Mouse (Mus musculus): Measurements from ENCODE around the gene Gm20481. TPM values are rescaled to one million over a fixed set of nuclear protein-coding genes. Genes with fewer than 3 reads are reported as not detected.
"Not testable (repeated sequence)": the region's sequence is repeated elsewhere in the genome, so short reads cannot be mapped to it uniquely, and the experiment has no call there.

The Gm20481 gene
- polyA plus RNA-seq, 1 experiment from 2014 or later = 0.99 TPM

DNA sequence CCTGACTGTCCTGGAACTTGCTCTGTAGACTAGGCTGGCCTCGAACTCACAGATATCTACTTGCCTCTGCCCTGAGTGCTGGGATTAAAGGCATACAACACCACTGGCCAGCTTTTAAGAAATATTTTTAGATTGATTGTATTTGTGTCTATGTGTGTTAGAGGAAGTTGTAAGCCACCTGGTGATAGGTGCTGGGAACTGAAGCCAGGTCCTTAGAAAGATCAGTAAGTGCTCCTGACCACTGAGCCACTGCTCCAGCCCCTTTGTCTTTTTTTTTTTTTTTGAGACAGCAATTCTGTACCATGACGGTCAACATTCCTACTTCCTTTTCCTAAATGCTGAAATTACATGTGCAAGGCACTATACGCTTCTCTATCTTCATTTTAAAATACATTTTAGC lies 16.5 kb upstream of the Gm20481 start:
- Histone ChIP-seq H3K27ac (no peak overlapping the region), H3K36me3 (peaks cover 17% of the 10 kb centered on the region), H3K4me1 (peaks cover 13% of the 10 kb centered on the region), H3K4me3 (no peak overlapping the region), H3K27me3 (peaks cover 20% of the 10 kb centered on the region), H3K9ac (no peak overlapping the region), H3K9me3 (replicated peaks) (no peaks in the 10 kb centered on the region), H3K4me2 (replicated peaks) (no peak overlapping the region)
- no peak for ATAC-seq (ENCODE audit: low FRiP score)
- 84% methylated on average over 3 of the region's 3 CpGs for WGBS

DNA sequence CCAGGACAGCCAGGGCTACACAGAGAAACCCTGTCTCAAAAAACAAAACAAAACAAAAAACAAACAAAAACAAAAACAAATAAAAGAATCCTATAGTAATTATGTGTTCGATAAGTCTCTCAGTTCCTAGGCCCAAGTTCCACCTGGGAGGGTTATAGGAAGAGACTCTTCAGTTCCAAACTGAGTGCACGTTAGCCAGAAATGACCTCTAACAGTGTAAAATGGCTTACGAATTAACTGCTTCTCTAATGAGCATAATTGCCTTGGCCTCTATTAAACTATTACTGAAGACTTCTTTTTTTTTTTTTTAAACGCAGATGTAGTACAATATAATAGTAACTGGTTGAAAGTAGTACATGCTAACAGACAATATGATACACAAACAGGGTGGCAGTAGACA lies 15.8 kb upstream of the Gm20481 start:
- 93% methylated on average over 4 of the region's 4 CpGs for WGBS
- Histone ChIP-seq H3K4me1 (peaks cover 13% of the 10 kb centered on the region), H3K9me3 (replicated peaks) (no peaks in the 10 kb centered on the region), H3K27me3 (peaks cover 20% of the 10 kb centered on the region), H3K4me2 (replicated peaks) (no peak overlapping the region), H3K9ac (no peak overlapping the region), H3K4me3 (no peak overlapping the region), H3K36me3 (peaks cover 17% of the 10 kb centered on the region), H3K27ac (no peak overlapping the region)
- ATAC-seq (ENCODE audit: low FRiP score) = no peak

DNA sequence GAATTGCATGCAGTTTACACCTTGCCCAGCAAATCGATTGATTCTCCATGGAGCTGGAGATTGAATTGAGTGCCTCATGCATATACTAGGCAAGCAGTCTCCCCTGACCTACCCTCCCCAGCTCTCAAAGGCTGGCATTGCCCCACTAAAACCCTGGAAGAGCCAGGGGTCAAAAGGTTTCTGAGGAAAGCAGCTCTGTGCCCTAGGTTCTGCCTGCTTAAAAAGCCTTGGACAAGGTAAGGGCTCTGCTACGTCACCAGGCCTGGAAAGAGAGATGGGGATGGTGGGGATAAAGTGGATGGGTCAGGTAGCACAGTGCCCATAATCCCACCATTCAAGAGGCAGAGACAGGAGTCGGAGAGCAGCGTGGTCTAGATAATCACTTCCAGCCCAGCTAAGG lies 14.9 kb upstream of the Gm20481 start:
- ATAC-seq (ENCODE audit: low FRiP score) = no peak
- 70% methylated on average over 4 of the region's 4 CpGs for WGBS
- peaks cover 17% of the 10 kb centered on the region for H3K4me1 ChIP-seq
- H3K4me3 ChIP-seq = no peak overlapping the region
- H3K9me3 ChIP-seq (replicated peaks) = no peaks in the 10 kb centered on the region
- H3K4me2 ChIP-seq (replicated peaks) = no peak overlapping the region
- H3K27me3 ChIP-seq = peaks cover 20% of the 10 kb centered on the region
- peaks cover 11% of the 10 kb centered on the region for H3K36me3 ChIP-seq
- no peak overlapping the region for H3K9ac ChIP-seq
- H3K27ac ChIP-seq = no peak overlapping the region

DNA sequence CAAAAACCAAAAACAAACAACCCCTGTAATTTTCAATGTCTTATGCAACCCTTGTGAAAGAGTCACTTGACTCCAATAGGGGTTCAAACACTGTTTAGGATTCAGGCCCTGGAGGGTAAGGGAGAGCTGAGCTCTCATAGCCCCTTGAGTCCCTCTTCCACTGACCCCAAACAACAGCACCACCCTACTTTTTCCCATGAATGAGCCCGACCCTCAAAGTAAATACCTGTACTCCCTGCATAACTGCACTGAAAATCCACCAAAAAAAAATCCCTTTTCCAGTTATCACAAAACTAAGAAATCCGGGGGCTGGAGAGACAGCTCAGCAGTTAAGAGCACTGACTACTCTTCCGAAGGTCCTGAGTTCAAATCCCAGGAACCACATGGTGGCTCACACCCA lies 13.8 kb upstream of the Gm20481 start:
- H3K9ac ChIP-seq = no peak overlapping the region
- WGBS = 83% methylated on average over 3 of the region's 3 CpGs
- no peak overlapping the region for H3K4me3 ChIP-seq
- H3K36me3 ChIP-seq = peaks cover under 1% of the 10 kb centered on the region; the same call in 1 of the 2 replicates
- H3K27me3 ChIP-seq = peaks cover 26% of the 10 kb centered on the region
- no peak for ATAC-seq (ENCODE audit: low FRiP score)
- no peaks in the 10 kb centered on the region for H3K9me3 ChIP-seq (replicated peaks)
- H3K4me1 ChIP-seq = peaks cover 11% of the 10 kb centered on the region
- no peak overlapping the region for H3K4me2 ChIP-seq (replicated peaks)
- H3K27ac ChIP-seq = no peak overlapping the region

DNA sequence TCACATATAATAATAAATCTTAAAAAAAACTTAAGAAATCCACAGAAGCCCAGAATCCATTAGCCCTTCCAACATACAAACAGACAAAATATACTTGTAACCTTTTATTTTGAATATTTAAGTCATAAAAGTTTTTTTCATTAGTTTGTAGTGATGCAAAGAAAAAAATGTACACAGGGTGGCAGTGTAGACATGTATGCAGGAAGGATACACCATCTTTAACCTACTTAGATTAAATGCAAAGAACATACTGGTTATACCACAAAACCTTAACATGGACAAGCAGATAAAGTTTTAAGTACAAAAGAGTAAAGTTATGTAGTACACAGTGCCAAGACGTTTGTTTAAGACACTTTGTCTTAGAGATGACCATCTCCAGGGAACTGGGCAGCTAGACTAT lies 13.4 kb upstream of the Gm20481 start:
- ATAC-seq (ENCODE audit: low FRiP score) = no peak

DNA sequence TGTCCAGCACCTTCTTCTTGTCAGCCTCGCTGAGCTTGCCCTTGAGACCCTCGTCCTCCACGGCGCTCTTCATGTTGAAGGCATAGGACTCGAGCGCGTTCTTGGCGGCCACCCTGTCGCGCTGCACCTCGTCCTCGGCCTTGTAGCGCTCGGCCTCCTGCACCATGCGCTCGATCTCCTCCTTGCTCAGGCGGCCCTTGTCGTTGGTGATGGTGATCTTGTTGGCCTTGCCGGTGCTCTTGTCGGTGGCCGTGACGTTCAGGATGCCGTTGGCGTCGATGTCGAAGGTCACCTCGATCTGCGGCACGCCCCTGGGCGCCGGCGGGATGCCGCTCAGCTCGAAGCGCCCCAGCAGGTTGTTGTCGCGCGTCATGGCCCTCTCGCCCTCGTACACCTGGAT lies 12.4 kb upstream of the Gm20481 start:
- H3K27ac ChIP-seq; H3K4me2 ChIP-seq (replicated peaks); ATAC-seq (ENCODE audit: low FRiP score); H3K4me1 ChIP-seq; H3K4me3 ChIP-seq; H3K9ac ChIP-seq; H3K9me3 ChIP-seq (replicated peaks); H3K36me3 ChIP-seq: not testable (repeated sequence)
- peaks cover 38% of the 10 kb centered on the region for H3K27me3 ChIP-seq
- WGBS = 16% methylated on average over 30 of the region's 40 CpGs

More for the DNA sequence above, 13.4 kb upstream of the Gm20481 start:
- H3K36me3 ChIP-seq = no peaks in the 10 kb centered on the region
- WGBS = 62% methylated on average over 1 of the region's 1 CpGs
- no peaks in the 10 kb centered on the region for H3K9me3 ChIP-seq (replicated peaks)
- H3K27me3 ChIP-seq = peaks cover 30% of the 10 kb centered on the region
- no peak overlapping the region for H3K4me2 ChIP-seq (replicated peaks)
- H3K27ac ChIP-seq = no peak overlapping the region
- H3K9ac ChIP-seq = no peak overlapping the region
- no peak overlapping the region for H3K4me3 ChIP-seq
- peaks cover 9% of the 10 kb centered on the region; the same call in 1 of the 2 replicates for H3K4me1 ChIP-seq

DNA sequence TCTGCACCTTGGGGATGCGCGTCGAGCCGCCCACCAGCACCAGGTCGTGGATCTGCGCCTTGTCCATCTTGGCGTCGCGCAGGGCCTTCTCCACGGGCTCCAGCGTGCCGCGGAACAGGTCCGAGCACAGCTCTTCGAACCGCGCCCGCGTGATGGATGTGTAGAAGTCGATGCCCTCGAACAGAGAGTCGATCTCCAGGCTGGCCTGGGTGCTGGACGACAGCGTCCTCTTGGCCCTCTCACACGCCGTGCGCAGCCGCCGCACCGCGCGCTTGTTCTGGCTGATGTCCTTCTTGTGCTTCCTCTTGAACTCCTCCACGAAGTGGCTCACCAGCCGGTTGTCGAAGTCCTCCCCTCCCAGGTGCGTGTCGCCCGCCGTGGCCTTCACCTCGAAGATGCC lies 11.7 kb upstream of the Gm20481 start:
- not testable (repeated sequence) for H3K4me2 ChIP-seq (replicated peaks); H3K36me3 ChIP-seq; H3K9ac ChIP-seq; H3K4me3 ChIP-seq; H3K4me1 ChIP-seq; ATAC-seq (ENCODE audit: low FRiP score); H3K27ac ChIP-seq; H3K9me3 ChIP-seq (replicated peaks)
- WGBS = 27% methylated on average over 27 of the region's 40 CpGs
- peaks cover 44% of the 10 kb centered on the region for H3K27me3 ChIP-seq

DNA sequence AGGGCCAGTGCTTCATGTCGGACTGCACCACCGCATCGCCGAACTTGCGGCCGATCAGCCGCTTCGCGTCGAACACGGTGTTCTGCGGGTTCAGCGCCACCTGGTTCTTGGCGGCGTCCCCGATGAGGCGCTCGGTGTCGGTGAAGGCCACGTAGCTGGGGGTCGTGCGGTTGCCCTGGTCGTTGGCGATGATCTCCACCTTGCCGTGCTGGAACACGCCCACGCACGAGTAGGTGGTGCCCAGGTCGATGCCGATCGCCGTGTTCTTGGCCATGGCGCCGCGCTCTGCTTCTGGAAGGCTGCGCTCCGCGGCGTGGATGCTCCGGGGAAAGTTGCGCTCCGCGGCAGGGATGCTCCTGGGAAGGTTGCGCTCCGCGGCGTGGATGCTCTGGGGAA lies 11.0 kb upstream of the Gm20481 start:
- not testable (repeated sequence) for H3K27ac ChIP-seq; H3K9ac ChIP-seq; H3K36me3 ChIP-seq; H3K9me3 ChIP-seq (replicated peaks); H3K4me1 ChIP-seq
- peak overlapping the region; percentile 45 for H3K4me3 ChIP-seq
- peak overlapping the region; percentile 77 for H3K4me2 ChIP-seq (replicated peaks)
- H3K27me3 ChIP-seq = peaks cover 51% of the 10 kb centered on the region
- ATAC-seq (ENCODE audit: low FRiP score) = peak; percentile 62
- 2% methylated on average over 34 of the region's 47 CpGs for WGBS

DNA sequence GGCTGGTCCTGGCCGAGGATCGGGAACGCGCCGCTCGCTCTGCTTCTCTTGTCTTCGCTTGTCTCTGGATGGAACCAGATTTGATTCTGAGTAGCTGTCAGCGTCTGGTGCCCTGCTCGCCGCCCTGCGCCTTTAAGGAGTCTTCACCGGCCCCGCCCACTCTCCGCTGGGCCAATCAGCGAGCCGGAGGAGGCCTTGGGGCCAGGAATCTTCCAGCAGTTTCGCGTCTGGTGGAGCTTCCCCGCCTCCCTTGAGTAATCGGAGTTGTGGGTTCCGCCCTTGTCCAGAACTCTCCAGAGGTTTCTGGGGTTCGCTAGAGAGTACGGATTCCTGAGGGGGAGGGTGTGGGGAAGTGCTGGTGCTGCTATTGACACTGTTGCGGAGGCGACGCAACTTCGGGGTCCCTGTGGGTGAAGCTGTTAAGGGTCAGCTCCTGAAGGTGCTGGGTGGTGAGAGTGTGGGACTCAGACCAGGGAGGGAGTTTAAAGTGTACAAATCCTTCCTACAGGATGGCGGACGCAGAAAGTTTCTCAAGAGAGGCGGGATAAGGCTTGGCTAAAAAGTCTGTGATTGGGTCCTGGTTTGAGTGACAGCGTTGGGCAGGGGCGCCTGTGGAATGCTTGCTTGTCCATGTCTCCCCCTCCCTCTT lies 10.5 kb upstream of the Gm20481 start, which contains the start of gene Hspa1b:
Hspa1b (minus strand) TSS at position 109 of the 649 bp plus-strand sequence.
- Histone ChIP-seq H3K9ac (0 out of 2 replicates have a peak within 1 kb of the TSS, but pooled peaks have one; percentile 59), H3K4me2 (replicated peaks) (peak within 1 kb of the TSS; percentile 77), H3K4me3 (peak within 1 kb of the TSS; percentile 45), H3K27me3 (peaks cover 51% of the 10 kb centered on the region), H3K27ac (peak within 1 kb of the TSS; percentile 78)
- H3K36me3 ChIP-seq; H3K9me3 ChIP-seq (replicated peaks); H3K4me1 ChIP-seq: not testable (repeated sequence)
- peak; percentile 92 for ATAC-seq (ENCODE audit: low FRiP score)
- WGBS = under 1% methylated on average over 32 of the region's 32 CpGs

DNA sequence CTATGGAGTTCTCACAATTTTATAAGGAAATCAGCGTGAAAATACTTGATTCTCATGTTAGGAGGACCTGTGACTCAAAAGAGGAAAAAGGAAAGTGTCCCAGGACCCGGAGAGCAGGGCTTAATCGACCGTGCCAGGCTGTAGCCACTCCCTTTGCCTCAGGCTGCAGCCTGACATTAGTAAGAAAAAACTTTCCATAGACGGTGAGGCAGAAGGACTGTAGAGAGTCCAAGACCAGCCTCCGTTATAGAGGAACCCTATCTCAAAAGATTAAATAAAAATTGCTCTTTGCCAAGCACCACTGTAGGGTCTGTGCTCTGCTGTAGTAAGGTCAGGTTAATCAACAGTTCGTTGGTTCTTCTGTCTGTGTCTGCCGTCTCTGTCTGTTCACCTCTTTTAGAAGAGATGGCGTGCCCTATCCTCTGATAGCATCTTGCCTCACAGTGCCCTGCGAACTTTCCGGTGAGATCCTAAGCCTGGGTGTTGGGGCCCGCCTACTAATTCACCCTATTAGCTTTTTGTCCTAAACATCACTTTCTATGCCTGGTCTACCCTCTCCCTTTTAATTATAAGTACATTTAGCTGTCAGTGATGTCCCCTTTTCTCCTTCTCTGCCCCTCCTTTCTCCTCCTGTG lies 9.7 kb upstream of the Gm20481 start:
- peak overlapping the region; percentile 77 for H3K4me2 ChIP-seq (replicated peaks)
- no peak overlapping the region for H3K9ac ChIP-seq
- ATAC-seq (ENCODE audit: low FRiP score) = no peak
- no peaks in the 10 kb centered on the region for H3K36me3 ChIP-seq
- WGBS = 12% methylated on average over 12 of the region's 12 CpGs
- peaks cover 54% of the 10 kb centered on the region for H3K27me3 ChIP-seq
- no peaks in the 10 kb centered on the region for H3K9me3 ChIP-seq (replicated peaks)
- 0 out of 2 replicates have a peak overlapping the region, but pooled peaks have one; percentile 4 for H3K27ac ChIP-seq
- H3K4me3 ChIP-seq = peak overlapping the region; percentile 45
- H3K4me1 ChIP-seq = peaks cover 9% of the 10 kb centered on the region; the same call in 1 of the 2 replicates

DNA sequence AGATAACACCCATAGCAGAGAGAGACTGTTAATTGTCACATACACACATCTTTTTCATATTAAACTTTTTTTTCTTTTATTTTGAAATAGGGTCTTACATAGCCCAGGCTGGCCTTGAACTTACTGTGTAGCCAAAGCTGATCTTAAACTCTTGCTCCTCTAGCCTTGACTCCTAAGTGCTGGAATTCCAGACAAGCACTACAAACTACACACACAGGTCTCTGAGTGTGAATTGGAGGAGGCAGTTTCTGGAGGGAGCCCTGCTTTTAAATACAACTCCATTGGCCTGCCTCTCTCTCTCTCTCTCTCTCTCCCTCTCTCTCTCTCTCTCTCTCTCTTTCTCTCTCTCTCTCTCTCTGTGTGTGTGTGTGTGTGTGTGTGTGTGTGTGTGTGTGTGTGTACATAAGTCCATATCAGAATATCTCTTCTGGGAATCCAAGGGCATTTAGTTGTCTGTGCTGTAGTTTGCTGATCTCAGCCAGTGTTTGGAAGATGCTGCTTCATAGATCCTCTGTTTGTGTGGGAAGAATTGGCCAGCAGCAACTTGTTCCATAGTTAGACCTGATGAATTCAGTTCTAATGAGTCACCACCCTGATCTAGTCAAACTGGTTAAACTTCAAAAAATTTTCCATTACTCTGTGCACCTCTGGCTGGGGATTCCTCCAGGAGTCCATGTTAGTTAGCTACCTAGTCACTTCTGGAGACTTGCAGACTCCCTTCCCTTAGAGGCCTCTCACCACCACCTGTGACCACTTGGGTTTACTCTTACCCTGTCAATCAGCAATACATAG lies 8.8 kb upstream of the Gm20481 start:
- Histone ChIP-seq H3K4me3 (no peak overlapping the region), H3K4me1 (peaks cover 9% of the 10 kb centered on the region; the same call in 1 of the 2 replicates), H3K9me3 (replicated peaks) (no peaks in the 10 kb centered on the region), H3K27me3 (peaks cover 45% of the 10 kb centered on the region), H3K36me3 (no peaks in the 10 kb centered on the region), H3K4me2 (replicated peaks) (no peak overlapping the region), H3K27ac (no peak overlapping the region), H3K9ac (no peak overlapping the region)
- no peak for ATAC-seq (ENCODE audit: low FRiP score)

DNA sequence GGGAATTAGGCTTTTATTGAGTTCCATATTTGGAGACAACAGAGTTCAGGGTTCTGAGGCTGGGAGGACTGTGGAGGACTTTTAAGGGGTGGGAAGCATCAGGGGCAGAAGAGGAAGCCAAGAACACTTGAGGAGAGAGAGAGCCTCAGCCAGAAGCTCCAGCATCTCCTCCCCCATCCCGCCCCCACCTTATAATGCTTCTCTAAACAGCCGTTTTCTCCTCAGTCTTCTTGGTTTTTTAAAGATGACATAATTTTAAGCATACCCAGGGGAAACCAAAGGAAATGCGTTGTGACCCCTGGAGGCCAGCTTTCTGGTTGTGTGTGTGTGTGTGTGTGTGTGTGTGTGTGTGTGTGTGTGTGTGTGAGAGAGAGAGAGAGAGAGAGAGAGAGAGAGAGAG lies 7.6 kb upstream of the Gm20481 start:
- Histone ChIP-seq H3K9ac (no peak overlapping the region), H3K9me3 (replicated peaks) (no peaks in the 10 kb centered on the region), H3K27me3 (peaks cover 37% of the 10 kb centered on the region), H3K27ac (no peak overlapping the region), H3K4me1 (peaks cover 9% of the 10 kb centered on the region; the same call in 1 of the 2 replicates), H3K4me2 (replicated peaks) (no peak overlapping the region), H3K4me3 (no peak overlapping the region), H3K36me3 (no peaks in the 10 kb centered on the region)
- ATAC-seq (ENCODE audit: low FRiP score) = no peak
- WGBS = 23% methylated on average over 3 of the region's 3 CpGs

Data from hindbrain, embryonic 12.5 days (tissue).